Mouse (Mus musculus): ENCODE results near the gene Lpp. TPM values are rescaled to one million over a fixed set of nuclear protein-coding genes. Genes with fewer than 3 reads are reported as not detected.

The Lpp gene
- polyA plus RNA-seq, 1 experiment, result 10.5 TPM

- H3K4me1 ChIP-seq (ENCODE audit: control insufficient read depth, insufficient read depth, low read length), result peaks cover 72% of the 10 kb centered on the region
- TF ChIP-seq POLR2A (IDR thresholded peaks at IDR 0.05; ENCODE audit: borderline replicate concordance, low read depth, low read length), result no peak
- TF ChIP-seq CTCF (IDR thresholded peaks at IDR 0.05; ENCODE audit: low read depth, low read length), result no peak
- H3K4me3 ChIP-seq (ENCODE audit: insufficient read depth, low read length), result no peak overlapping the region
- peak overlapping the region; percentile 86 for H3K27ac ChIP-seq (ENCODE audit: insufficient read depth, low read depth, low read length)
These were observed 647.9 kb downstream of the Lpp start for GRCm38 (mm10) chr16:25041165-25041564.

- no peak; the same call in 1 of the 2 replicates for TF ChIP-seq CTCF (IDR thresholded peaks at IDR 0.05; ENCODE audit: low read depth, low read length)
- no peak for TF ChIP-seq POLR2A (IDR thresholded peaks at IDR 0.05; ENCODE audit: borderline replicate concordance, low read depth, low read length)
- Histone ChIP-seq H3K27ac (ENCODE audit: insufficient read depth, low read depth, low read length) (peak overlapping the region; percentile 86), H3K4me3 (ENCODE audit: insufficient read depth, low read length) (peak overlapping the region; percentile 49), H3K4me1 (ENCODE audit: control insufficient read depth, insufficient read depth, low read length) (peaks cover 76% of the 10 kb centered on the region)
These were observed 648.7 kb downstream of the Lpp start for GRCm38 (mm10) chr16:25041855-25042529.

Measured in bone marrow macrophage, adult 2 months (primary cell).